Mouse (Mus musculus) ES-Bruce4 (cell line): ENCODE measurements around the gene Gtf2f1. TPM values are rescaled to one million over a fixed set of nuclear protein-coding genes. Genes with fewer than 3 reads are reported as not detected.

ENCODE experiments used
- H3K27ac ChIP-seq: 2 replicates; pipeline ENCODE4 v1.5.1; 2012; ENCODE audit warnings: low read length, inconsistent platforms; ENCODE audit not compliant: insufficient read depth
- H3K27me3 ChIP-seq: 2 replicates; pipeline ENCODE4 v1.6.1; 2012; ENCODE audit warnings: mild to moderate bottlenecking, low read length, inconsistent platforms; ENCODE audit not compliant: control insufficient read depth, poor library complexity, insufficient read depth, severe bottlenecking
- H3K36me3 ChIP-seq: 2 replicates; pipeline ENCODE4 v1.6.1; 2012; ENCODE audit warnings: inconsistent platforms, mild to moderate bottlenecking, low read length, moderate library complexity; ENCODE audit not compliant: control insufficient read depth, poor library complexity, insufficient read depth, severe bottlenecking
- H3K4me1 ChIP-seq: one replicate; pipeline ENCODE4 v1.8.1; 2011; ENCODE audit warnings: low read length; ENCODE audit not compliant: control insufficient read depth, insufficient read depth
- H3K4me3 ChIP-seq: 2 replicates; pipeline ENCODE4 v1.5.1; 2011; ENCODE audit warnings: low read depth, mild to moderate bottlenecking, low read length
- H3K9ac ChIP-seq: 2 replicates; pipeline ENCODE4 v1.6.1; 2012; ENCODE audit warnings: low read depth, mild to moderate bottlenecking, inconsistent platforms; ENCODE audit not compliant: poor library complexity, severe bottlenecking
- H3K9me3 ChIP-seq: replicated peaks from 2 replicates; pipeline ENCODE4 v1.6.1; 2012; ENCODE audit warnings: mild to moderate bottlenecking, low read length, inconsistent platforms; ENCODE audit not compliant: control insufficient read depth, poor library complexity, insufficient read depth, severe bottlenecking
- CTCF ChIP-seq: IDR thresholded peaks from one replicate; pipeline ENCODE4 v1.8.1; 2011; ENCODE audit warnings: low read depth, low read length
- EP300 ChIP-seq: IDR thresholded peaks from 2 replicates; pipeline ENCODE4 v1.6.1; 2011; ENCODE audit warnings: low read depth, low read length; ENCODE audit not compliant: insufficient read depth
- POLR2A ChIP-seq: IDR thresholded peaks from one replicate; pipeline ENCODE4 v1.8.1; 2011; ENCODE audit warnings: low read length; ENCODE audit not compliant: insufficient read depth
- polyA plus RNA-seq: library from polyadenylated mRNA; stranded (reverse); fragments of >200 nt; gene quantifications from 2 replicates; pipeline ENCODE4 v1.2.4, GENCODE M21; 2011; ENCODE audit warnings: low read depth; ENCODE audit not compliant: missing spikeins, insufficient read depth, insufficient read length

Gene Gtf2f1
- polyA plus RNA-seq, 1 experiment = 74.1 TPM

GRCm38 (mm10) chr17:56999414-56999813, 11.7 kb downstream of the Gtf2f1 start:
- peaks cover 31% of the 10 kb centered on the region for H3K36me3 ChIP-seq
- no peak overlapping the region for H3K27ac ChIP-seq
- no peak overlapping the region for H3K4me3 ChIP-seq
- no peaks in the 10 kb centered on the region for H3K4me1 ChIP-seq
- no peaks in the 10 kb centered on the region for H3K9me3 ChIP-seq
- no peak for TF ChIP-seq POLR2A
- no peak for TF ChIP-seq CTCF
- no peak for TF ChIP-seq EP300
- no peak overlapping the region for H3K9ac ChIP-seq
- H3K27me3 ChIP-seq = no peaks in the 10 kb centered on the region

GRCm38 (mm10) chr17:56997029-56997667, 13.9 kb downstream of the Gtf2f1 start, which contains the start of gene Alkbh7:
Gene Alkbh7, plus strand, starts transcription at chr17:56997339.
- H3K9ac ChIP-seq = peak within 1 kb of the TSS; percentile 12; the same call in 1 of the 2 replicates
- no peaks in the 10 kb centered on the region for H3K9me3 ChIP-seq
- peak; percentile 60 for TF ChIP-seq CTCF
- 0 out of 2 replicates have a peak, but pooled peaks have one; percentile 29 for TF ChIP-seq EP300
- TF ChIP-seq POLR2A = peak; percentile 65
- H3K4me3 ChIP-seq = peak within 1 kb of the TSS; percentile 69
- no peaks in the 10 kb centered on the region for H3K4me1 ChIP-seq
- no peak within 1 kb of the TSS for H3K27ac ChIP-seq
- no peaks in the 10 kb centered on the region for H3K27me3 ChIP-seq
- H3K36me3 ChIP-seq = peaks cover 38% of the 10 kb centered on the region

- Histone ChIP-seq H3K4me1 (no peaks in the 10 kb centered on the region), H3K36me3 (peaks cover 40% of the 10 kb centered on the region), H3K9ac (no peak overlapping the region), H3K4me3 (no peak overlapping the region), H3K27me3 (no peaks in the 10 kb centered on the region), H3K9me3 (no peaks in the 10 kb centered on the region), H3K27ac (no peak overlapping the region)
- TF ChIP-seq CTCF = no peak
- TF ChIP-seq POLR2A = no peak
- no peak for TF ChIP-seq EP300
Measured at GRCm38 (mm10) chr17:56996506-56996905, 14.6 kb downstream of the Gtf2f1 start.

DNA sequence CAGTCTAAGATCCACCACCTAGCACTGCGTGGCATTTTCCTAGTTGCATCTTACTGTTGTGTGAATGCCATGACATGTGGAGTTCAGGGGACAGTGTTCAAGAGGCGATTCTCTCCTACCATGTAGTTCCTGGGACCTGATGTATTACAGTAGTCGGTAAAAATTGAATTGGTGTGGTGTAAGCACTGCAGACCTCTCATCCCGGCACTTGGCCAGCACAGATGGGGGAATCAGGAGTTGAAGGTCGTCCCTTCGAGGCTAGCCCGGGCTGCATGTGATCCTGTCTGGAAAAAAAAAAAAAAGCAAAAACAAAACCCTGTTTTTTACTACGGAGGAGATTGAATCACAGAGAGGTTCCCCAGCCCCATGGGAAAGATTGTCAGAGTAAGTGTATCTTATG, 16.0 kb downstream of the Gtf2f1 start:
- H3K27ac ChIP-seq = no peak overlapping the region
- H3K4me3 ChIP-seq = no peak overlapping the region
- H3K36me3 ChIP-seq = peaks cover 40% of the 10 kb centered on the region
- no peaks in the 10 kb centered on the region for H3K9me3 ChIP-seq
- H3K27me3 ChIP-seq = no peaks in the 10 kb centered on the region
- no peak for TF ChIP-seq EP300
- H3K9ac ChIP-seq = no peak overlapping the region
- H3K4me1 ChIP-seq = peaks cover 3% of the 10 kb centered on the region

DNA sequence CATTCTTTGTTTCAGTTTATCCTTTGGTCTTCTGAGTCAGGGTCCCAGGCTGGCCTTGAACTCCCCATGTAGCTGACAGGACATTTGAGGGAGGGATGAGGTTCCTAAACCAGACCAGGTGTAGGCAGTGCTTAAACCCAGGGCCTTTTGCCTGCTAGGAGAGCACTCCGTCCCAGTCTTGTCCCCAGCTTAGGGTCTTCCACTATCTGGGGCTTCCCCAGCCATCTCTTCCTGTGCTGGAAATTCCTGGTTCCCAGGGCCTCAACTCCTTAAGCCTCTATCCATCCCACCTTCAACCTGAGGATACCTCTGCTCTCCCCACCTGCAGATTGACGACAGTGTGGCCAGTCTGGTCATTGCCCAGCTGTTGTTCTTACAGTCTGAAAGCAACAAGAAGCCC, 20.1 kb downstream of the Gtf2f1 start:
- no peaks in the 10 kb centered on the region for H3K9me3 ChIP-seq
- TF ChIP-seq POLR2A = no peak
- H3K27me3 ChIP-seq = no peaks in the 10 kb centered on the region
- H3K36me3 ChIP-seq = peaks cover 34% of the 10 kb centered on the region
- H3K27ac ChIP-seq = no peak overlapping the region
- H3K9ac ChIP-seq = peak overlapping the region; percentile 60
- H3K4me3 ChIP-seq = peak overlapping the region; percentile 81
- H3K4me1 ChIP-seq = peaks cover 3% of the 10 kb centered on the region

DNA sequence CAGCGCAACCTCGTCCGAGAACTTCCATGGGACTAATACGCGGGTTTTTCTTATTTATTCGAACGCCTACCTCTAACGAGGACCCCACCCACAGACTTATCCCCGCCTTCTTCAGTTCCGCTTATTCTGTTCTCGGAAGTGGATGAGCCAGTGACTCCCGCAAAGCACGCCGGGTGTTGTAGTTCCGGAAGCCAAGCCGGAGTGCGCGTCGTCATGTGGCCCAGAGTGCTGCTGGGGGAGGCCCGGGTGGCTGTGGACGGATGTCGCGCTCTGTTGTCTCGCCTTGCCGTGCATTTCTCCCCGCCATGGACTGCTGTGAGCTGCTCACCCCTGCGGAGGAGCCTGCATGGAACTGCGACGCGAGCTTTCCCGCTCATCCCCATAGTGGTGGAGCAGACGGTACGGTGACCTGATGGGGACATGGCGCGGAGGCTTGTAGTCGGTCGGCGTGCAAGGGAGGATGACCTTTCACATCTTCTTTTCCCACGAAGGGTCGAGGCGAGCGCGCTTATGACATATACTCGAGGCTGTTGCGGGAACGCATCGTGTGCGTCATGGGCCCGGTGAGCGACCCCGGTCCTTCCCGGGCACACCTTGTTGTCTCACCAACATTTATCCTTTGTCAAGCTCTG, 20.9 kb downstream of the Gtf2f1 start, which contains the start of gene Clpp:
Gene Clpp, plus strand, starts transcription at position 191 of the 632 bp plus-strand sequence.
- no peaks in the 10 kb centered on the region for H3K27me3 ChIP-seq
- H3K9ac ChIP-seq = peak within 1 kb of the TSS; percentile 60
- no peak for TF ChIP-seq CTCF
- peak; percentile 84 for TF ChIP-seq POLR2A
- H3K36me3 ChIP-seq = peaks cover 26% of the 10 kb centered on the region
- peak within 1 kb of the TSS; percentile 80 for H3K27ac ChIP-seq
- peaks cover 3% of the 10 kb centered on the region for H3K4me1 ChIP-seq
- no peaks in the 10 kb centered on the region for H3K9me3 ChIP-seq
- H3K4me3 ChIP-seq = peak within 1 kb of the TSS; percentile 81
